Mouse (Mus musculus) CH12.LX (cell line): Measurements from ENCODE around the gene Ppy.

Source experiments
- BHLHE40 ChIP-seq: IDR thresholded peaks from 2 replicates; pipeline ENCODE4 v1.6.1; 2011; ENCODE audit warnings: mild to moderate bottlenecking, low read depth, low read length, improper control_type of control experiment
- CTCF ChIP-seq, 2 experiments: IDR thresholded peaks in 1 of 2; conservative IDR thresholded peaks in 1 of 2; 2 replicates each; pipeline ENCODE4 v1.5.1; 2011 to 2012; ENCODE audit warnings: low read depth in 2 of 2, low read length in 2 of 2, improper control_type of control experiment in 1 of 2, inconsistent platforms in 1 of 2, mild to moderate bottlenecking in 1 of 2, moderate library complexity in 1 of 2
- E2F4 ChIP-seq: IDR thresholded peaks from 2 replicates; pipeline ENCODE4 v1.6.1; 2011; ENCODE audit warnings: low read depth, low read length, improper control_type of control experiment; ENCODE audit not compliant: insufficient replicate concordance
- EP300 ChIP-seq: IDR thresholded peaks from 2 replicates; pipeline ENCODE4 v1.6.1; 2011; ENCODE audit warnings: low read length, improper control_type of control experiment
- MYC ChIP-seq: IDR thresholded peaks from 2 replicates; pipeline ENCODE4 v1.6.1; 2011; ENCODE audit warnings: low read depth, mild to moderate bottlenecking, improper control_type of control experiment, low read length
- TCF12 ChIP-seq: IDR thresholded peaks from 2 replicates; pipeline ENCODE4 v1.6.1; 2014; ENCODE audit warnings: low read depth, mild to moderate bottlenecking, inconsistent platforms, low read length, improper control_type of control experiment

DNA sequence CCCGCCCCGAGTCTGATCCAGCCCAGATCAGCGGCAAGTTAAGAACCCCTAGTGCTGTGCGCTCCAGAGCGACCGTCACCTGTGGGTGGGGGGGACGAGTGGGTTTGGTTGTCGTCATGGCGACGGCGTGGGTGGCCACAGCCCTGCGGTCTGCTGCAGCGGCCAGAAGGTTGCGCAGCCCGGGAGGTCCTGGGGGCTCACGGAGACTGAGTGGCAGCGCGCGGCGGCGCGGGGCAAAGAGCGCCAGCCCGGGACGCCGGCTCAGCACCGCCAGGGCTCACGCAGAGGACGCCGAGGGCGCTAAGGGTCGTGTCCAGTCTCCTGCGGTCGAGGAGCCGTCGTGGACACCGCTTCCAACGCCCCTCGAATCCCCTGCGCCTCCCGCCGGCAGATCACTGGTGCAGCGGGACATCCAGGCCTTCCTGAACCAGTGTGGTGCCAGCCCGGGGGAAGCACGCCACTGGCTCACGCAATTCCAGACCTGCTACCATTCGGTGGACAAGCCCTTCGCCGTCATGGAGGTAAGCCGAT is 44.4 kb upstream of the Ppy start, which contains the start of gene Nags:
- TF ChIP-seq EP300 (no peak), MYC (no peak), TCF12 (no peak), E2F4 (no peak), BHLHE40 (no peak), CTCF (conservative IDR thresholded peaks at IDR 0.05 in 1 of 2, IDR thresholded peaks at IDR 0.05 in 1 of 2; ENCODE audit: low read depth in 2 of 2, low read length in 2 of 2) (no peak)
